Mouse (Mus musculus): Measurements from ENCODE around the gene Pofut1.

DNA sequence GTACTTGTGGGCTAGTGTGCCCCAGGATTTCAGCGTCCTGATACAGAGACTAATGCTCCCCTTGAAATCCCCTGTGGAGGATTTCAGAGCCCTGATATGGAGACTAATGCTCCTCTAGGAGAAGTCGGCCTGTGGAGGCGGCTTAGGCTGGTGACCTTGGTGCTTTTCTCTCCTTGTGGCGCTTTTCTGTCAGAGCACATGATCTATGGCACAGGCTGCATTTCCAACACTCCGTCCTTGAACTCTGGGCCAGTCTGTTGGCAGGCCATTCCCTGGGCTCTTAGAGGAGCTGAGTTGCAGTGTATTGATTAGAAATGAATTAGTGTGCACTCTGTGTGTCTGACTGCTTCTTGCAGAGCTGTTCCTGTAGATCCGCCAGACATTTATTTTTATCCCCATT is 63.9 kb downstream of the Pofut1 start:
- TF ChIP-seq POLR2A (IDR thresholded peaks at IDR 0.05; ENCODE audit: low read depth, low read length) (no peak), CTCF (IDR thresholded peaks at IDR 0.05; ENCODE audit: extremely low read depth, insufficient read depth, insufficient read length, insufficient replicate concordance) (no peak)
